Mouse (Mus musculus): Measurements from ENCODE around the gene Erc2.

GRCm38 (mm10) chr14:28507011-28507410 is 884.8 kb downstream of the Erc2 start:
- TF ChIP-seq CTCF (conservative IDR thresholded peaks at IDR 0.05 in 1 of 2, IDR thresholded peaks at IDR 0.05 in 1 of 2; ENCODE audit: low read depth in 2 of 2, low read length in 2 of 2) (no peak), ZC3H11A (IDR thresholded peaks at IDR 0.05; ENCODE audit: low read depth, low read length) (no peak), JUND (conservative IDR thresholded peaks at IDR 0.05; ENCODE audit: low read depth, low read length) (no peak), MEF2A (IDR thresholded peaks at IDR 0.05; ENCODE audit: borderline replicate concordance, low read depth, low read length) (no peak), NRF1 (IDR thresholded peaks at IDR 0.05; ENCODE audit: low read depth, low read length) (no peak), ZMIZ1 (IDR thresholded peaks at IDR 0.05; ENCODE audit: low read depth, low read length) (no peak), KAT2A (IDR thresholded peaks at IDR 0.05; ENCODE audit: insufficient replicate concordance, low read length) (no peak), POLR2A (IDR thresholded peaks at IDR 0.05; ENCODE audit: low read depth, low read length) (no peak), BHLHE40 (IDR thresholded peaks at IDR 0.05; ENCODE audit: low read depth, low read length) (no peak), HCFC1 (IDR thresholded peaks at IDR 0.05; ENCODE audit: low read depth, low read length) (no peak)

All from CH12.LX (cell line).